24 mouse cellular contexts compared by ENCODE assay signal in the genomic region with DNA sequence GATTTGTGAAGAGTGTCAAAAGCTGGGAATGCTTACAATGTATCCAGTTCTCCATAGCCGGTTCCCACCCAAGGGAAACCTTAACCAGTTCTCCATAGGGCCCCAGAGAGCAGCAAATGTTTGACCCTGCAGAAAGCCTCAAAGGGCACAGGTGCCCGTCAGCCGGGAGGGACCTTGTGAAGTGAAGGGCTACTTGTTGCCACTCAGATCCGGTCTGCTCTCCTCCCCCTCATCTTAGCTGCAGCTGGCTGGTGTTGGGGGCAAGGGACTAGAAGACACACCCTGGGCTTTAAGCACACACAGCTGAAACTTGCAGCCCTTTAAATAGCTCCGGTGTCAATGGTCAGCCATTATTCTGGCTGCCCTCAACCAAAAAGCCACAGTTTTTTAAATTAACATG. TPM values are rescaled to one million over a fixed set of nuclear protein-coding genes. Genes with fewer than 3 reads are reported as not detected.
A peak's percentile ranks its signal among the peaks of the same experiment; 100 is the strongest.
DNase-seq lines count a peak whose midpoint lies in the region; ATAC-seq and TF ChIP-seq lines count a peak whose summit lies in the region.
"Had no signal": no experiment of that assay in that cellular context is flagged by ENCODE, and none has a peak within 500 bp of the region (broad histone marks: within the 10 kb centered on the region; RNA-seq: fewer than 3 reads in every experiment).

No protein-coding gene starts in this region.

- H3K4me3 ChIP-seq in heart, embryonic 13.5 days = no peak overlapping the region
- H3K4me3 ChIP-seq in lung, embryonic 15.5 days = no peak overlapping the region
- no peak overlapping the region for H3K4me3 ChIP-seq in liver, embryonic 12.5 days
- no peak overlapping the region for H3K4me3 ChIP-seq in stomach, embryonic 15.5 days (replicated peaks)
- H3K4me3 ChIP-seq in forebrain, postnatal 0 days (ENCODE audit: low read depth, low read length) = no peak overlapping the region
- H3K4me3 ChIP-seq: erythroblast, embryonic 14.5 days; forebrain, embryonic 13.5 days; heart, adult 2 months; hindbrain, embryonic 15.5 days; intestine, embryonic 15.5 days; neural tube, embryonic 13.5 days had no signal

- ATAC-seq in heart, embryonic 13.5 days (ENCODE audit: extremely low read depth, insufficient number of reproducible peaks, low FRiP score, low TSS enrichment) = no peak
- ATAC-seq in lung, embryonic 15.5 days (ENCODE audit: borderline replicate concordance, extremely low read depth, low FRiP score, low TSS enrichment) = no peak
- no peak for ATAC-seq in liver, embryonic 12.5 days
- ATAC-seq in stomach, embryonic 15.5 days (ENCODE audit: insufficient read depth, low FRiP score, low read depth) = no peak
- no peak for ATAC-seq in forebrain, postnatal 0 days
- ATAC-seq: forebrain, embryonic 13.5 days had no signal

- peaks cover 47% of the 10 kb centered on the region for H3K4me1 ChIP-seq in heart, embryonic 13.5 days
- H3K4me1 ChIP-seq in lung, embryonic 15.5 days = peaks cover 44% of the 10 kb centered on the region
- peaks cover 22% of the 10 kb centered on the region for H3K4me1 ChIP-seq in liver, embryonic 12.5 days
- peaks cover 23% of the 10 kb centered on the region for H3K4me1 ChIP-seq in stomach, embryonic 15.5 days
- peaks cover 3% of the 10 kb centered on the region; the same call in 1 of the 2 replicates for H3K4me1 ChIP-seq in forebrain, postnatal 0 days (ENCODE audit: insufficient read depth)

- H3K27me3 ChIP-seq in heart, embryonic 13.5 days (replicated peaks) = peaks cover 37% of the 10 kb centered on the region
- no peaks in the 10 kb centered on the region for H3K27me3 ChIP-seq in lung, embryonic 15.5 days
- no peaks in the 10 kb centered on the region for H3K27me3 ChIP-seq in liver, embryonic 12.5 days (replicated peaks)
- no peaks in the 10 kb centered on the region for H3K27me3 ChIP-seq in stomach, embryonic 15.5 days (replicated peaks)
- no peaks in the 10 kb centered on the region for H3K27me3 ChIP-seq in forebrain, postnatal 0 days (ENCODE audit: insufficient read depth, low read length)
- H3K27me3 ChIP-seq: CH12.LX; forebrain, embryonic 13.5 days; hindbrain, embryonic 15.5 days; intestine, embryonic 15.5 days; neural tube, embryonic 13.5 days had no signal

- 35% methylated on average over 5 of the region's 5 CpGs for WGBS in heart, embryonic 13.5 days
- WGBS in lung, embryonic 15.5 days = 34% methylated on average over 5 of the region's 5 CpGs
- 57% methylated on average over 5 of the region's 5 CpGs for WGBS in liver, embryonic 12.5 days (ENCODE audit: insufficient replicate concordance)
- 45% methylated on average over 5 of the region's 5 CpGs for WGBS in stomach, embryonic 15.5 days
- WGBS in forebrain, postnatal 0 days = 83% methylated on average over 5 of the region's 5 CpGs

- no peak overlapping the region; the same call in 1 of the 2 replicates for H3K9ac ChIP-seq in heart, embryonic 13.5 days
- no peak overlapping the region for H3K9ac ChIP-seq in lung, embryonic 15.5 days
- no peak overlapping the region for H3K9ac ChIP-seq in liver, embryonic 12.5 days
- no peak overlapping the region for H3K9ac ChIP-seq in stomach, embryonic 15.5 days
- H3K9ac ChIP-seq in forebrain, postnatal 0 days = no peak overlapping the region
- H3K9ac ChIP-seq: forebrain, embryonic 13.5 days; hindbrain, embryonic 15.5 days; intestine, embryonic 15.5 days; neural tube, embryonic 13.5 days had no signal

- peak overlapping the region; percentile 9; the same call in 1 of the 2 replicates for H3K27ac ChIP-seq in heart, embryonic 13.5 days (replicated peaks)
- peak overlapping the region; percentile 40; the same call in 1 of the 2 replicates for H3K27ac ChIP-seq in lung, embryonic 15.5 days
- peak overlapping the region; percentile 48; the same call in 1 of the 2 replicates for H3K27ac ChIP-seq in liver, embryonic 12.5 days
- H3K27ac ChIP-seq in stomach, embryonic 15.5 days = peak overlapping the region; percentile 21
- no peak overlapping the region for H3K27ac ChIP-seq in forebrain, postnatal 0 days (ENCODE audit: low read depth, low read length)
- H3K27ac ChIP-seq: forebrain, embryonic 13.5 days; heart, adult 2 months; hindbrain, embryonic 15.5 days; macrophage had no signal

- no peak overlapping the region for H3K4me2 ChIP-seq in heart, embryonic 13.5 days
- no peak overlapping the region; the same call in 1 of the 2 replicates for H3K4me2 ChIP-seq in lung, embryonic 15.5 days
- H3K4me2 ChIP-seq in liver, embryonic 12.5 days = no peak overlapping the region
- peak overlapping the region; percentile 13; the same call in 1 of the 2 replicates for H3K4me2 ChIP-seq in stomach, embryonic 15.5 days
- H3K4me2 ChIP-seq in forebrain, postnatal 0 days (ENCODE audit: low read depth) = no peak overlapping the region
- H3K4me2 ChIP-seq: forebrain, embryonic 13.5 days; hindbrain, embryonic 15.5 days; midbrain, embryonic 11.5 days; neural tube, embryonic 13.5 days had no signal

- TF ChIP-seq CTCF in forebrain, postnatal 0 days (IDR thresholded peaks at IDR 0.05; ENCODE audit: low read depth) = no peak

- no peaks in the 10 kb centered on the region for H3K9me3 ChIP-seq in heart, embryonic 13.5 days
- no peaks in the 10 kb centered on the region for H3K9me3 ChIP-seq in lung, embryonic 15.5 days
- H3K9me3 ChIP-seq in liver, embryonic 12.5 days (replicated peaks) = no peaks in the 10 kb centered on the region
- H3K9me3 ChIP-seq in stomach, embryonic 15.5 days = no peaks in the 10 kb centered on the region
- H3K9me3 ChIP-seq in forebrain, postnatal 0 days (ENCODE audit: low read length) = no peaks in the 10 kb centered on the region
- H3K9me3 ChIP-seq: forebrain, embryonic 13.5 days; hindbrain, embryonic 15.5 days; intestine, embryonic 15.5 days; neural tube, embryonic 13.5 days had no signal

- no peak for DNase-seq in heart, adult 9 months (ENCODE audit: low spot score in 2 of 2)
- DNase-seq in lung, postnatal 14 days = no peak
- DNase-seq in natural killer cell, adult 2 months (ENCODE audit: low spot score in 2 of 2) = no peak
- DNase-seq in forebrain, postnatal 0 days = no peak
- DNase-seq: cerebellum, adult 18-20 months; cerebellum, postnatal 25 days; gastrocnemius, postnatal 25 days; heart, adult 2 months; kidney, postnatal 36 days; lung, adult 2 months; right cerebral cortex, adult 18-20 months had no signal

- 0 out of 2 replicates have a peak, but pooled peaks cover 2% of the 10 kb centered on the region for H3K36me3 ChIP-seq in heart, embryonic 13.5 days
- H3K36me3 ChIP-seq in lung, embryonic 15.5 days = no peaks in the 10 kb centered on the region
- no peaks in the 10 kb centered on the region for H3K36me3 ChIP-seq in liver, embryonic 12.5 days
- no peaks in the 10 kb centered on the region for H3K36me3 ChIP-seq in stomach, embryonic 15.5 days
- H3K36me3 ChIP-seq in forebrain, postnatal 0 days (ENCODE audit: insufficient read depth) = no peaks in the 10 kb centered on the region
- H3K36me3 ChIP-seq: hindbrain, embryonic 15.5 days; intestine, embryonic 15.5 days; neural tube, embryonic 13.5 days had no signal

RNA-seq across cellular contexts. Expression of a gene that starts 30.1 kb away (rescaled TPM):
- polyA plus RNA-seq in heart, embryonic 13.5 days (2015; fragmentation: Nextera tagmentation; extraction: Ambion mirVana) = 8.0 and 8.9 TPM in 2 replicates
- 9.7 and 10.7 TPM in 2 replicates for polyA plus RNA-seq in lung, embryonic 15.5 days (2015; fragmentation: Nextera tagmentation; extraction: Ambion mirVana)
- 2.3 and 2.7 TPM in 2 replicates for polyA plus RNA-seq in liver, embryonic 12.5 days (2016; fragmentation: Nextera tagmentation; extraction: Ambion mirVana)
- polyA plus RNA-seq in stomach, embryonic 15.5 days (2015; fragmentation: Nextera tagmentation; extraction: Ambion mirVana) = 10.0 and 10.4 TPM in 2 replicates
- 19.4 and 20.2 TPM in 2 replicates for total RNA-seq in forebrain, postnatal 0 days (2014; rRNA removed)
- polyA plus RNA-seq in forebrain, postnatal 0 days (2015; fragmentation: Nextera tagmentation; extraction: Ambion mirVana) = 13.5 and 27.8 TPM in 2 replicates
- total RNA-seq: CH12.LX, MEL had no signal
